Mouse (Mus musculus): ENCODE results near the gene Bend3. TPM values are rescaled to one million over a fixed set of nuclear protein-coding genes. Genes with fewer than 3 reads are reported as not detected.
A peak's percentile ranks its signal among the peaks of the same experiment; 100 is the strongest.

The Bend3 gene
- polyA plus RNA-seq, 1 experiment = not detected

DNA sequence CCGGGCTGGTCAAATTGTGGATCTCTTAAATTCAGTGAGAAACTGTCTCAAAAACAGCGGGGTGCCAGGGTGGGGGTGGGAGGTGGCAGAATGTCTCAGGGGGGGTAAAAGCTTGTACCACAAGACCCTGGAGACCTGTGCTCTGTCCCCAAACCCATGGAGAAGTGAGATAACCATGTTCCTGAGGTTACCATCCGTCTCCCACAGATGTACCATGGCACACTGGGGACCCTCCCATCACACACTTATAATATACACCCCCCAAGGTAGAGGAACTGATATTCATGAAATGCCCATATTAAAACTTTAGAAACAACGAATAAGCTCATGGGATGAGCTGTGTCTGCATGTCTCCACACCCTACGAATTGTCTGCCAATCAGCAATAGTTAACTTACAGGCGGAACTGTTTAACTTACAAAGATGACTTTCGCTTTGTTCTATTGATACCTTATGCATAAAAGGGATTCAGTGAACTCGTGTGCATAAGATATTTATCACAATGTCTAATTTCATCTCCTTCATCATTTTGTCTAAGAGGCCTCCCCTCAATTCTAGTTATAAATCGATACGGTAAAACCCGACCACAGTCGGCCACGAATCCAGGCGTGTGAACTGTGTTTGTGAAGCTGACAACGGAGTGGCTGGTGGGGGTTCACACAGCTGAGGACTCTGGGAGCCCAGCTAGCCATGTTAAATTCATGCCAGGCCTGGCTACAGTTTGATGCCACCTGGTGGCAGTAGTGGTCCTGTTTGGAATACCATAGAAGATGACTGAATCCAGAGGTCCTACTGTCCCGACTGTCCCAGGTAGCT lies 26.6 kb upstream of the Bend3 start:
- Histone ChIP-seq H3K27ac (ENCODE audit: insufficient read depth, low read depth, low read length) (no peak overlapping the region), H3K4me1 (ENCODE audit: control insufficient read depth, insufficient read depth, low read length) (peaks cover 5% of the 10 kb centered on the region), H3K4me3 (ENCODE audit: insufficient read depth, low read depth, low read length) (peak overlapping the region; percentile 9; the same call in 1 of the 2 replicates)
- no peak for TF ChIP-seq POLR2A (IDR thresholded peaks at IDR 0.05; ENCODE audit: insufficient read depth, low read depth, low read length)
- no peak; the same call in 1 of the 2 replicates for TF ChIP-seq CTCF (IDR thresholded peaks at IDR 0.05; ENCODE audit: insufficient read depth, low read depth, low read length)
- 26% methylated on average over 16 of the region's 16 CpGs for WGBS

DNA sequence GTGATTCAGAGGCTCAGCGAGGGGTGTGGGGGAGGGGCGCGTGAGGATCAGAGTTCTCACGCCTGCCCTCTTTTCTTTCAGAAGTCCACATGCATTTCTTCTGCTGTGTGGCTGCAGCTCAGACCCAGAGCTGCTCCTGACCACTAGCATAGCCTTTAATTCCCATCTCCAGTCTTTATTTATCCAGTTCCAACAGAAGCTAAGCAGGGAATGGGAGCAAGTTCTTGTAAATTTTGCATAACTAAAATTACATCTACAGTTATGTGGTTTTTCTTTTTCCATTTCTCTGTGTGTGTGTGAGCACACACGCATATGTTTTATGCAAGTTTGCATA lies 26.0 kb upstream of the Bend3 start:
- Histone ChIP-seq H3K27ac (ENCODE audit: insufficient read depth, low read depth, low read length) (no peak overlapping the region), H3K4me3 (ENCODE audit: insufficient read depth, low read depth, low read length) (no peak overlapping the region), H3K4me1 (ENCODE audit: control insufficient read depth, insufficient read depth, low read length) (peaks cover 5% of the 10 kb centered on the region)
- TF ChIP-seq POLR2A (IDR thresholded peaks at IDR 0.05; ENCODE audit: insufficient read depth, low read depth, low read length) (no peak), CTCF (IDR thresholded peaks at IDR 0.05; ENCODE audit: insufficient read depth, low read depth, low read length) (no peak)
- WGBS = 20% methylated on average over 5 of the region's 5 CpGs

DNA sequence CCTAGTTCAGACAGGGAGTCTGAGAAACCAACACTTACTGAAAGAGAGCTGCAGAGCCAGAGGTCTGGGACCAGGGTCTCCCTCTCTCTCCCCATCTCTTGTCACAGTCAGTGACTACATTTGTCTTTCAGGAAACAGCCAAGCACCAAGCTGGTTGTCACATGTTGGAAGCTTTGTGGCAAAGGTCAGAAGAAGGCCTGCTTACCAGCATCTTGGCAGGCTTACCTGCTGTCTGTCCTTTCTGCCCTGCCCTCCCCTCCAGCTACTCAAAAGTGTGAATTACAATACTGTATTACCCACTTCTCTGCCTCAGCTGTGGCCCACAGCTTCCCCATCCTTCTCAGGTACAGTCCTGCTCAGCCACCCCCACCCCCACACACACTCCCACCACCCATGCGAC lies 24.4 kb upstream of the Bend3 start:
- H3K27ac ChIP-seq (ENCODE audit: insufficient read depth, low read depth, low read length) = no peak overlapping the region
- no peak for TF ChIP-seq CTCF (IDR thresholded peaks at IDR 0.05; ENCODE audit: insufficient read depth, low read depth, low read length)
- no peak for TF ChIP-seq POLR2A (IDR thresholded peaks at IDR 0.05; ENCODE audit: insufficient read depth, low read depth, low read length)
- peaks cover 5% of the 10 kb centered on the region for H3K4me1 ChIP-seq (ENCODE audit: control insufficient read depth, insufficient read depth, low read length)
- 95% methylated on average over 1 of the region's 1 CpGs for WGBS
- no peak overlapping the region for H3K4me3 ChIP-seq (ENCODE audit: insufficient read depth, low read depth, low read length)

DNA sequence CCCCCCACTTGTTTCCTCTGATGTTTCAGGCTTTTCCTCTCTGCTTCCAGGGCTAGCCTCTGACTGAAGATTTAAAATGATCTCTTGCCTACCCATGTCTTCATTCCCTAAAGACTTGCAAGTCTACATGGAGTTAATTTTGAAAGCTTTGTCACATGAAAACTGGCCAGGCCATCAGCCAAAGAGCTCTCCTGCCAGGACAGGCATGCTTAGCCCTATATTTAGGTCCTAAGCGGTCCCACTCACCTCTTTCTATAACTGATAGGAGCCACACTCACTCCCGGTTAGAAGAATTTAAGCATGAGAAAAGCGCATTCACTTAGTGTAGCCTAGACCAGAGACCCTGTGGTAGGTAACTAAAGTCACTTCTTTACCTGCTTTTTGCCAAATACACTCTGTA lies 24.0 kb upstream of the Bend3 start:
- TF ChIP-seq POLR2A (IDR thresholded peaks at IDR 0.05; ENCODE audit: insufficient read depth, low read depth, low read length) = no peak
- no peak for TF ChIP-seq CTCF (IDR thresholded peaks at IDR 0.05; ENCODE audit: insufficient read depth, low read depth, low read length)
- WGBS = 97% methylated on average over 3 of the region's 3 CpGs
- H3K4me1 ChIP-seq (ENCODE audit: control insufficient read depth, insufficient read depth, low read length) = peaks cover 5% of the 10 kb centered on the region

DNA sequence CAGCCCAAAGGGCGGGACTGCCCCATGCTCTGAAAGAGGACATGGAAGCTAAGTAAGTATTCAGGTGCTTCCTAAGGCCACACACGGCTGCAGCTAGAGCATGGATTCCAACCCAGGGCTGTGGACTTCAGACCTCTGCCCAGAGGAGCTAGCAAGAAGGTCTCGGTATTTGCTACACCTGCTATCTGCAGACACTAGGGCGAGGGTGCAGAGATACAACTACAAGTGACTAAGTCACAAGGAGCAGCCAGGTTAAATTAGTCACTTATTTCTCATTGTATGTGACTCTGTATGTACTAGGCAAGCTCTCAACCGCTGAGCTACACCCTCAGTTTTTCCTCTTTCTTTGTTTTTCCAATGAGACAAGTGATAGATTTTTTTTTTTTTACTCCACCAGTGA lies 15.8 kb upstream of the Bend3 start:
- WGBS = 89% methylated on average over 5 of the region's 5 CpGs
- Histone ChIP-seq H3K27ac (ENCODE audit: insufficient read depth, low read depth, low read length) (no peak overlapping the region), H3K4me3 (ENCODE audit: insufficient read depth, low read depth, low read length) (no peak overlapping the region), H3K4me1 (ENCODE audit: control insufficient read depth, insufficient read depth, low read length) (no peaks in the 10 kb centered on the region)
- no peak for TF ChIP-seq CTCF (IDR thresholded peaks at IDR 0.05; ENCODE audit: insufficient read depth, low read depth, low read length)
- no peak for TF ChIP-seq POLR2A (IDR thresholded peaks at IDR 0.05; ENCODE audit: insufficient read depth, low read depth, low read length)

More for the DNA sequence above, 24.0 kb upstream of the Bend3 start:
- Histone ChIP-seq H3K27ac (ENCODE audit: insufficient read depth, low read depth, low read length) (no peak overlapping the region), H3K4me3 (ENCODE audit: insufficient read depth, low read depth, low read length) (no peak overlapping the region)

DNA sequence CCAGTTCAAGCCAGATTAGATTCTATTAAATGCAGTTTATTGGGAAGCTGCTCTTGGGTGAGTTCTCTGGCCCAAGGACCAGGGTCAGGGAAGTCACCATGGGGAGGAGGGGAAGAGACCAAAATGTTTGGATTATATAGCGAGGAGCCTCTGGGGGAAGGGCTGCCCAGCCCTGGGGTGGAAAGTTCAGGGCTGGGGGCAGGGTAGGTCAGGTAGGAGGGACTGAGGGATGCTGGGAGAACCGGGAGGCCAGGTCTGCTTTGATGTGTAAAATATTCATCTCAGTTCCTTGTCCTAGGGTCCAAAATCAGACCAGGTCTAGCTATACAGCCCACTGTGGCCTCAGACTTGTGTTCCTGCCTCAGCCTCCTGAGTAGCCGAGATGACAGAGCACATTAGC lies 15.4 kb upstream of the Bend3 start:
- H3K27ac ChIP-seq (ENCODE audit: insufficient read depth, low read depth, low read length) = no peak overlapping the region
- TF ChIP-seq CTCF (IDR thresholded peaks at IDR 0.05; ENCODE audit: insufficient read depth, low read depth, low read length) = no peak
- TF ChIP-seq POLR2A (IDR thresholded peaks at IDR 0.05; ENCODE audit: insufficient read depth, low read depth, low read length) = no peak
- H3K4me3 ChIP-seq (ENCODE audit: insufficient read depth, low read depth, low read length) = no peak overlapping the region
- H3K4me1 ChIP-seq (ENCODE audit: control insufficient read depth, insufficient read depth, low read length) = no peaks in the 10 kb centered on the region
- 87% methylated on average over 3 of the region's 3 CpGs for WGBS

DNA sequence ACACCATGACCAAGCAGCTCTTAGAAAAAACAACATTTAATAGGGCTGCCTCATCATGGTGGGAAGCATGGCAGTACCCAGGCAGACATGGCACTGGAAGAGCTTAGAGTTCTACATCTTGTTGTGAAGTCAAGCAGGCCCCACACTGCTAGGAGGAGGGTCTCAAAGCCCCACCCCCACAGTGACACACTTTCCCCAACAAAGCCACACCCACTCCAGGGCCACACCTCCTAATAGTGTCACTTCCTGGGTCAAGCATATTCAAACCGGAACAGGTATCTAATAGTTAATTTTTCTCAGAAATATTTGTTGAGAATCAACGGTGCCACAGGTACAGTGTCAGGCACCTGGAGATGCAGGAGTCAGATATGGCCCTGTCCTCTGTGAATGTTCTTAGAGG lies 12.4 kb upstream of the Bend3 start:
- WGBS = 90% methylated on average over 2 of the region's 2 CpGs
- Histone ChIP-seq H3K4me1 (ENCODE audit: control insufficient read depth, insufficient read depth, low read length) (no peaks in the 10 kb centered on the region), H3K4me3 (ENCODE audit: insufficient read depth, low read depth, low read length) (no peak overlapping the region), H3K27ac (ENCODE audit: insufficient read depth, low read depth, low read length) (no peak overlapping the region)
- no peak for TF ChIP-seq POLR2A (IDR thresholded peaks at IDR 0.05; ENCODE audit: insufficient read depth, low read depth, low read length)

DNA sequence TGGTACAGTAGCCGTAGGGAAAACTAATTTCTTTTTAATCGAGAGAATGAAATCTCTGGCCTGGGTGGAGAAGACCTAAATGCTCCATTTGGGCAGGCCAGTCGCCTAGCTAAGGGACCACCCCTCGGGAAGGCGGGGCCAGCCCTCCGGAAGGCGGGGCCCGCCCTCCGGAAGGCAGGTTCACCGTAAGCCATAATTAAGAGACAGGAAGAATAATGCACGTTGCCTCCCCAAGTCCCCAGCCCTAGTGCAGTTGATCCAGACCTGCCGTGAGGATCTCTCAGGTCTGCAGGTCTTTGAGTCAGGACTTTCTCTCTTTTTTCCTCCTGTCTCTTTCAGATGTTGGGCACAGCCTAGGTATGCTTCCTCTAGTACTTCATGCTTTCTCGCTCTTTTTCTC lies 11.0 kb upstream of the Bend3 start:
- H3K4me3 ChIP-seq (ENCODE audit: insufficient read depth, low read depth, low read length) = no peak overlapping the region

DNA sequence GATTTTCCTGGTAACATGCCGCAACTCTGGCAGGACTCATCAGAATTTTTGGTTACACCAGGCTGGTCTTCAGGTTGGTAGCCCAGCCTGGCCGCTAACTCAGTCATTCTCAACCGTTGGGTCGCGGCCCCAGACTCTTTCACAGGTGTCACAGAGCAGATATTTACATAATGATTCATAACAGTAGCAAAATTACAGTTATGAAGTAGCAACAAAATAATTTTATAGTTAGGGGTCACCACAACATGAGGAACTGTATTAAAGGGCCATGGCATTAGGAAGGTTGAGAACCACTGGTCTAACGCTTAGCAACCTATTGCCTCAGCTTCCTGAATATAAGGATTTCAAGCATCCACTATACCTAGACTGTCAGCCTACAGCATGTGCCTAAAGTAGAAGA lies 10.3 kb upstream of the Bend3 start:
- no peak for TF ChIP-seq CTCF (IDR thresholded peaks at IDR 0.05; ENCODE audit: insufficient read depth, low read depth, low read length)
- no peak for TF ChIP-seq POLR2A (IDR thresholded peaks at IDR 0.05; ENCODE audit: insufficient read depth, low read depth, low read length)
- WGBS = 95% methylated on average over 6 of the region's 6 CpGs
- no peak overlapping the region for H3K27ac ChIP-seq (ENCODE audit: insufficient read depth, low read depth, low read length)
- H3K4me3 ChIP-seq (ENCODE audit: insufficient read depth, low read depth, low read length) = no peak overlapping the region
- H3K4me1 ChIP-seq (ENCODE audit: control insufficient read depth, insufficient read depth, low read length) = no peaks in the 10 kb centered on the region

More for the DNA sequence above, 11.0 kb upstream of the Bend3 start:
- 47% methylated on average over 13 of the region's 13 CpGs for WGBS
- TF ChIP-seq POLR2A (IDR thresholded peaks at IDR 0.05; ENCODE audit: insufficient read depth, low read depth, low read length) (no peak), CTCF (IDR thresholded peaks at IDR 0.05; ENCODE audit: insufficient read depth, low read depth, low read length) (no peak)
- Histone ChIP-seq H3K4me1 (ENCODE audit: control insufficient read depth, insufficient read depth, low read length) (no peaks in the 10 kb centered on the region), H3K27ac (ENCODE audit: insufficient read depth, low read depth, low read length) (no peak overlapping the region)
